Mouse (Mus musculus): ENCODE results near the gene Cfap100. TPM values are rescaled to one million over a fixed set of nuclear protein-coding genes. Genes with fewer than 3 reads are reported as not detected.

The Cfap100 gene
- polyA plus RNA-seq, 1 experiment from 2014 or later: 0.08 TPM

DNA sequence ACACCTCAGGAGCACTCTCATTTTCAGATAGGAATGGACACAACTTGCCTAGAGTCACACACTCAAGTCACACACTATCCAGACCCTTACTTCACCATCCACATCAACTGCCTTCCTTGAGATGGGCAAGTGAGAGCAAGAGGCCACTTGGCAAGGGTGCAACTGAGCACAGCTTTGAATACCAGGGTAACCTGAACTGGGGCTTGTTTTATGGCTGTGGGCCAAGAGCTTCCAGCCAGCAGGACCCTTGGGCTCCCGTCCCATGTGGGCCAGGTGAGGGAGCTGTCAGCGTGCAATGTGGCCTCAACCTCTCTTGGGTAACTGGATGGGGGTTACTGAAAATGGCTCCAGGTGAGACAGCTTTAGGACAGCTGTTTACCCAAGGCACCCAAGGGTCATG is 28.8 kb upstream of the Cfap100 start:
- no peak for ATAC-seq (ENCODE audit: insufficient number of reproducible peaks, low FRiP score)
- 84% methylated on average over 2 of the region's 2 CpGs for WGBS

DNA sequence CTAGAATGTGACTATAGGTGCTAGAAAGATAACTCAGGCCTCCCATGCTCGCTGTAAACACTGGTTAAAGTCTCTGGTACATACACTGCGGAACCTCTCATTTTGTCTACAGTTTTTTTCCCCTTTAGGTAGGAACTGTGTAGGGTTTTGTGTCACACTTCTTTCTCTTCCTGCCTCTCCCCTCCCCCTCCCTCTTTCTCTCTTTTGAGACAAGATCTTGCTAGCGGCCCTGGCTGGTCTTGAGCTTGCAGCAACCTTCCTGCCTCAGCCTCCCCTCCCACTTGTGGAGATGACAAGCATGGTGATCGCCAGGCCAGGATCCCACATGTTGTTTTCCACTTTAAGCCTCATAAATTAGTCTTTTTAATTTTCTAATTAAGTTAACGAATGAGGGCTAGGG is 25.2 kb upstream of the Cfap100 start:
- H3K9ac ChIP-seq: no peak overlapping the region
- no peak overlapping the region for H3K4me3 ChIP-seq
- no peak overlapping the region for H3K27ac ChIP-seq (ENCODE audit: poor library complexity, severe bottlenecking)
- no peaks in the 10 kb centered on the region for H3K27me3 ChIP-seq (replicated peaks)
- no peaks in the 10 kb centered on the region for H3K36me3 ChIP-seq
- no peaks in the 10 kb centered on the region for H3K9me3 ChIP-seq (replicated peaks)
- H3K4me1 ChIP-seq (replicated peaks): no peaks in the 10 kb centered on the region
- H3K4me2 ChIP-seq: no peak overlapping the region
- 82% methylated on average over 5 of the region's 5 CpGs for WGBS
- no peak for ATAC-seq (ENCODE audit: insufficient number of reproducible peaks, low FRiP score)

More for the DNA sequence above, 28.8 kb upstream of the Cfap100 start:
- Histone ChIP-seq H3K4me3 (no peak overlapping the region), H3K36me3 (no peaks in the 10 kb centered on the region), H3K4me1 (replicated peaks) (0 out of 2 replicates have a peak, but pooled peaks cover 4% of the 10 kb centered on the region), H3K4me2 (no peak overlapping the region), H3K9ac (no peak overlapping the region), H3K27ac (ENCODE audit: poor library complexity, severe bottlenecking) (no peak overlapping the region), H3K9me3 (replicated peaks) (no peaks in the 10 kb centered on the region), H3K27me3 (replicated peaks) (peaks cover 30% of the 10 kb centered on the region)

DNA sequence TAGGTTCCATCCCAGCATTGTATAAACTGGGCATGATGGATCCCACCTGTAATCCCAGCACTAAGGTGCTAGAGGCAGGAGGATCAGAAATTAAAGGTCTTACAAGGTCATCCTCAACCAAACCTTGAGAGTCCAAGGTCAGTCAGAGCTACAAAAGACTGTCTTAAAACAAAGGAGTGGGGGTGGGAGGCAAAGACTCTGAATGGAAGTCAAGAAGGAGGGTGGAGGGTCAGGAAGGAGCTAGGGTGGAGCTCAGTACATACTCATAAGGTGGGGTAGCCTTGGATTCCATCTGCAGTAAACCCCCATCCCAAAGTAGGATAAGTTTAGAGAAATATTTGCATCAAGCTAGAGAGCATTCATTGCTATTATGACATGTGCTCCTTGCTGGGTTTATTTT is 24.0 kb upstream of the Cfap100 start:
- no peak overlapping the region for H3K27ac ChIP-seq (ENCODE audit: poor library complexity, severe bottlenecking)
- no peak overlapping the region for H3K4me2 ChIP-seq
- H3K9ac ChIP-seq: no peak overlapping the region
- no peaks in the 10 kb centered on the region for H3K36me3 ChIP-seq
- ATAC-seq (ENCODE audit: insufficient number of reproducible peaks, low FRiP score): no peak
- H3K9me3 ChIP-seq (replicated peaks): no peaks in the 10 kb centered on the region
- no peak overlapping the region for H3K4me3 ChIP-seq
- H3K27me3 ChIP-seq (replicated peaks): no peaks in the 10 kb centered on the region
- H3K4me1 ChIP-seq (replicated peaks): no peaks in the 10 kb centered on the region

DNA sequence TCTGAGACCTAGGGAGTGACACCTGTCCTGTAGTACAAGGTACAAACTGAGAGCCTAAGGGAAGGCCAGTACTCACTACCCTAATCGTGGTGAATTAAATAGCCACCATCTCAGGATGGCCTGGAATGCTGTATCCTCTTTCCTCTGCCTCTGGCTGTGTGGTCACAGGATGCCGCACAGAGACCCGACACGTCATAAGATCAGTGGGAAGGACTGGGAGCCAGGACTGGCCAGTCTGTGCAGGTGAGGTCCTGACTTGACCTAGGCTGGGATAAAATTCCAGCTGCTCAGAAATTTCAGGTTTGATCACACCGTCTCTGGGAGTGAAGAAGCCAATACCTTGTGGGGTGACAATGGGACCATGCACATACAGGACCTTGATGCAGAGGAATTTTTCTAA is 22.9 kb upstream of the Cfap100 start:
- 81% methylated on average over 5 of the region's 5 CpGs for WGBS
- Histone ChIP-seq H3K36me3 (no peaks in the 10 kb centered on the region), H3K4me2 (no peak overlapping the region), H3K9me3 (replicated peaks) (no peaks in the 10 kb centered on the region), H3K4me3 (no peak overlapping the region), H3K27me3 (replicated peaks) (no peaks in the 10 kb centered on the region), H3K4me1 (replicated peaks) (peaks cover 5% of the 10 kb centered on the region; the same call in 1 of the 2 replicates), H3K27ac (ENCODE audit: poor library complexity, severe bottlenecking) (no peak overlapping the region), H3K9ac (no peak overlapping the region)
- no peak for ATAC-seq (ENCODE audit: insufficient number of reproducible peaks, low FRiP score)

GRCm38 (mm10) chr6:90450697-90451096 is 22.1 kb upstream of the Cfap100 start:
- ATAC-seq (ENCODE audit: insufficient number of reproducible peaks, low FRiP score): peak; percentile 7; the same call in 1 of the 2 replicates
- Histone ChIP-seq H3K4me3 (no peak overlapping the region), H3K36me3 (no peaks in the 10 kb centered on the region), H3K9me3 (replicated peaks) (no peaks in the 10 kb centered on the region), H3K27me3 (replicated peaks) (no peaks in the 10 kb centered on the region), H3K4me1 (replicated peaks) (peaks cover 5% of the 10 kb centered on the region; the same call in 1 of the 2 replicates), H3K27ac (ENCODE audit: poor library complexity, severe bottlenecking) (no peak overlapping the region), H3K9ac (no peak overlapping the region), H3K4me2 (no peak overlapping the region)
- WGBS: 75% methylated on average over 5 of the region's 5 CpGs

- 17% methylated on average over 7 of the region's 7 CpGs for WGBS
- ATAC-seq (ENCODE audit: insufficient number of reproducible peaks, low FRiP score): peak; percentile 22; the same call in 1 of the 2 replicates
These were observed 21.6 kb upstream of the Cfap100 start for GRCm38 (mm10) chr6:90450179-90450578.

GRCm38 (mm10) chr6:90446883-90447282 is 18.3 kb upstream of the Cfap100 start:
- ATAC-seq (ENCODE audit: insufficient number of reproducible peaks, low FRiP score): no peak
- H3K4me1 ChIP-seq (replicated peaks): peaks cover 5% of the 10 kb centered on the region; the same call in 1 of the 2 replicates

More at GRCm38 (mm10) chr6:90450179-90450578, 21.6 kb upstream of the Cfap100 start:
- no peaks in the 10 kb centered on the region for H3K9me3 ChIP-seq (replicated peaks)
- peaks cover 5% of the 10 kb centered on the region; the same call in 1 of the 2 replicates for H3K4me1 ChIP-seq (replicated peaks)
- no peaks in the 10 kb centered on the region for H3K36me3 ChIP-seq
- H3K27me3 ChIP-seq (replicated peaks): no peaks in the 10 kb centered on the region
- H3K4me3 ChIP-seq: no peak overlapping the region
- H3K27ac ChIP-seq (ENCODE audit: poor library complexity, severe bottlenecking): no peak overlapping the region
- H3K9ac ChIP-seq: no peak overlapping the region
- no peak overlapping the region for H3K4me2 ChIP-seq

GRCm38 (mm10) chr6:90437041-90437440 is 8.4 kb upstream of the Cfap100 start:
- no peak overlapping the region for H3K27ac ChIP-seq (ENCODE audit: poor library complexity, severe bottlenecking)
- H3K9me3 ChIP-seq (replicated peaks): peaks cover 5% of the 10 kb centered on the region; the same call in 1 of the 2 replicates
- 0 out of 2 replicates have a peak, but pooled peaks cover 5% of the 10 kb centered on the region for H3K27me3 ChIP-seq (replicated peaks)
- H3K4me1 ChIP-seq (replicated peaks): no peaks in the 10 kb centered on the region
- ATAC-seq (ENCODE audit: insufficient number of reproducible peaks, low FRiP score): no peak
- H3K4me3 ChIP-seq: no peak overlapping the region
- H3K4me2 ChIP-seq: no peak overlapping the region
- 83% methylated on average over 3 of the region's 3 CpGs for WGBS
- no peaks in the 10 kb centered on the region for H3K36me3 ChIP-seq
- H3K9ac ChIP-seq: no peak overlapping the region

More at GRCm38 (mm10) chr6:90446883-90447282, 18.3 kb upstream of the Cfap100 start:
- Histone ChIP-seq H3K9ac (no peak overlapping the region), H3K27ac (ENCODE audit: poor library complexity, severe bottlenecking) (no peak overlapping the region), H3K4me2 (no peak overlapping the region), H3K36me3 (no peaks in the 10 kb centered on the region), H3K9me3 (replicated peaks) (no peaks in the 10 kb centered on the region), H3K4me3 (no peak overlapping the region), H3K27me3 (replicated peaks) (no peaks in the 10 kb centered on the region)
- WGBS: 56% methylated on average over 4 of the region's 4 CpGs

DNA sequence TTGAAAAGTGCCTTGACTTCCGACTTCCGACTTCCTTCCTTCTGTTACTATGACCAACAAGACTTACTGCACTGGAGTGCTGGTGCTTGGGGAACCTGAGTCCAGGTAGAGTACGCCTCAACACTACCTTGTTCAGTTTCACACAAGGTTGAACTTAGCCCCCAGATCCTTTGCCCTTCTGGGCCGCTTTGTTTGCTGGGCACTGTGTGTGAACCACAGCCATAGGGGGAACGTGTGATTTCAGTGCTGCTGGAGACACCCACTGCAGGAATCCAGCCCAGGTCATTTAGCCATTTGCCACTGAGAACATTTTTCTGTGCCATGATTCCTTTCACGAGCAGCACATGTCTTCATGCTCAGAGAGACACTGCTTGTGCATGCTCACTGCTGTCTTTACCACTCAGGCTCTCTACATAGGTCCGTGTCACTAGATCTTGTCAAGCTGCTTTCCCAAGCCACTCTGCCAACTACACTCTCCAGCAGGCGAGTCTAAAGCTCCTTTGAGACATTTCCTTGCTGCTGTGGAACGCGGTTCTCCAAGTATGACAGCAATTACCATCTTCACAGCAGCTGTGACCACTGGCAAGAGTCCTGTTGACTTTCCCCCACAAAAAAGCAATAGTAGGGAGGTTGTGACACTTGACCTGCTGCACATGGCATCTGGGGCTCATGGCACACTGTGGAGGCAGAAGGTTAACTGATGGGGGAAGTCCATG is 7.8 kb upstream of the Cfap100 start:
- Histone ChIP-seq H3K4me2 (no peak overlapping the region), H3K36me3 (no peaks in the 10 kb centered on the region), H3K4me3 (no peak overlapping the region), H3K4me1 (replicated peaks) (no peaks in the 10 kb centered on the region), H3K9ac (no peak overlapping the region), H3K27ac (ENCODE audit: poor library complexity, severe bottlenecking) (no peak overlapping the region), H3K27me3 (replicated peaks) (0 out of 2 replicates have a peak, but pooled peaks cover 5% of the 10 kb centered on the region), H3K9me3 (replicated peaks) (peaks cover 5% of the 10 kb centered on the region; the same call in 1 of the 2 replicates)
- WGBS: 76% methylated on average over 10 of the region's 10 CpGs
- ATAC-seq (ENCODE audit: insufficient number of reproducible peaks, low FRiP score): no peak

- Histone ChIP-seq H3K9me3 (replicated peaks) (peaks cover 5% of the 10 kb centered on the region; the same call in 1 of the 2 replicates), H3K4me2 (no peak overlapping the region), H3K4me1 (replicated peaks) (no peaks in the 10 kb centered on the region), H3K36me3 (no peaks in the 10 kb centered on the region), H3K27ac (ENCODE audit: poor library complexity, severe bottlenecking) (no peak overlapping the region), H3K9ac (no peak overlapping the region), H3K27me3 (replicated peaks) (0 out of 2 replicates have a peak, but pooled peaks cover 5% of the 10 kb centered on the region), H3K4me3 (no peak overlapping the region)
- no peak for ATAC-seq (ENCODE audit: insufficient number of reproducible peaks, low FRiP score)
- WGBS: 17% methylated on average over 11 of the region's 11 CpGs
These were observed 6.6 kb upstream of the Cfap100 start for GRCm38 (mm10) chr6:90435195-90435618.

DNA sequence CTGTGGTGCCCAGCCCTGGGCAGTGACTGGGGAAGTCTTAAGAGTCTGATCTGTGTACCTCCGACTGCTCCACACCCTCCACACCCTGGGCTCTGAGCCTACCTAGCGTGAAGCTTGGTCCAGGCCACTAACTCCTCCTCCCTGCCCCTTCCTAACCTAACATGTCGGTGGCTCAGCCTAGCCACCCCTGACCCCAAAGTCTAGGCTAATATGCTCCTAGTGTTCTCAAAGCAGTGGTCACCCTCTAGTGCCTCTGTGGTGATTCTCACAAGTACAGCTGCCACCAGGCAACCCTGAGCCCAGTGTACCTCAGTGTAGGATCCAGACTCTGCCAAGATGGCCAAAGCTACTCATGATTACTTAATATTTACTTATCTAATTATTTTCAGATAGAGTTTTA is 6.1 kb upstream of the Cfap100 start:
- no peak overlapping the region for H3K4me2 ChIP-seq
- H3K9me3 ChIP-seq (replicated peaks): peaks cover 5% of the 10 kb centered on the region; the same call in 1 of the 2 replicates
- 0 out of 2 replicates have a peak, but pooled peaks cover 5% of the 10 kb centered on the region for H3K27me3 ChIP-seq (replicated peaks)
- no peak for ATAC-seq (ENCODE audit: insufficient number of reproducible peaks, low FRiP score)
- no peak overlapping the region for H3K9ac ChIP-seq
- WGBS: 58% methylated on average over 3 of the region's 3 CpGs
- H3K4me1 ChIP-seq (replicated peaks): no peaks in the 10 kb centered on the region
- no peak overlapping the region for H3K27ac ChIP-seq (ENCODE audit: poor library complexity, severe bottlenecking)
- H3K36me3 ChIP-seq: no peaks in the 10 kb centered on the region
- H3K4me3 ChIP-seq: no peak overlapping the region

All from heart, embryonic 12.5 days (tissue).